Mouse (Mus musculus) cerebellum, adult 8-10 months (tissue): ENCODE results near the gene Fam184a.

Experiments used
- DNase-seq: peaks from one replicate; pipeline ENCODE4 v3.0.0; 2022

Gene Fam184a

DNA sequence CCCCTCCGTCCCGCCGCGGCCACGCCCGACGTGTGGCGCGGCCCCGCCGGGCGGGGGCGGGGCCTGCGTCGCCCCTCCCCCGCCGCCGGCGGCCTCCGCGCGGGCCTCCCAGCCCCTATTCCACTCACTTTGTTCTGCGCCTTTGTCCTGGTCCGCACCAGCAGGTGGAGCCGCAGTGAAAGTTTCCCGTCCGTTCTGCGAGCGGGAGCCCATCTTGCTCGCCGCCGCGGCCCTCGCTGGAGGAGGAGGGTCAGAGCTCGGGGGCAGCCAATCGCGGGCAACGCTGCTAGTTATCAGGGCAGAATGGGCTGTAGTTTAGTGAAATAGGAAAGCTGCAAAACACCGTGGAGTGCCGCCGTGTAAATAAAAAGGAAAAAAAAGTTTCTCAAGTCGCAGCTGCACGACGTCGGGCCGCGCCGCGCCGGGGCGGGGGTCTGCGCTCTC lies 154.2 kb downstream of the Fam184a start, which contains the start of gene Asf1a:
Gene Asf1a, plus strand, starts transcription at position 81 of the 444 bp plus-strand sequence.
- peak; percentile 97 for DNase-seq

DNA sequence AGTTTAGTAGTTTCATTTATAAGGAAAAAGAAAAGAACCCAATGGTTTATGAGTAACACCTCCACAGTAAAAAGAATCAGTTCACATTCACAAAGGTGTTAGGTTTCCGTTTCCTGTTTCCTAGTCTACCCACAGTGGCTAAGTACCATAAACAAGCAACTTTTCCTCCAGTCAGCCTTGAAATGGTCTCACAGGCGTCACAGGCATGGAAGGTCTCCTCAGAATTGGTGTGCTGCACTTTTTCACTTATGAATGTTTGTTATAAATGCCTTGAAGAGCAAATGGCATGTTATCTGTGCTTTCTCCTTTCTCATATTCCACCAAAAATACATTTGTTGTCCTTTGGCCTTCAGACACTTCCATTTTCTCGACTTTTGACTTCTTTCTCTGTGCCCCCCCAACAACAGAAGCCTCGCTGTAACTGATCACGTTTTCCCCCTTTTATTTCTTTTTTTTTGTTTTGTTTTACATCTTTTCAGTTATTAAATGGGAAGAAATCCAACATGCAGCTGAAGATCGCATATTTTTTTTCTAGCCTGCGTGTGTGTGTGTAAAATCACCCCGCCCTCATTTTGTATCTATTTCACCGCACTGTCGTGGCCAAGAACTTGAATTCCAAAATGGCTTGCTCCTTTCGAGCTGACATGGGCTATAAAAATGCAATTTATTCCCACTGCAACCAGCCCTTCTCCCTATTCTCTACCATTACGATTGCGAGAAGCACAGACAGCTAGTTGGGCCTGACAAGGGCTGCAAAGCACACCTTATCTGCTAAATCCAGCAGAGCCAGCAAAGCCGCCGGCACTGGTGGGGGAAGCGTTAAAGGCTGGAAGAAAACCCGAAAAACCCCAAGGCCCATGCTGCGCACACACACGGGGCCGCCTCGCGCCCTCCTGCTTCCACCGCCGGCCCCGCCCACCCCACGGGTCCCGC lies 154.9 kb downstream of the Fam184a start:
- DNase-seq = peak; percentile 82

GRCm38 (mm10) chr10:53585777-53586176 lies 165.1 kb downstream of the Fam184a start:
- no peak for DNase-seq
